Mouse (Mus musculus): ENCODE data around the gene Cat.
A peak's percentile ranks its signal among the peaks of the same experiment; 100 is the strongest.

The Cat gene

DNA sequence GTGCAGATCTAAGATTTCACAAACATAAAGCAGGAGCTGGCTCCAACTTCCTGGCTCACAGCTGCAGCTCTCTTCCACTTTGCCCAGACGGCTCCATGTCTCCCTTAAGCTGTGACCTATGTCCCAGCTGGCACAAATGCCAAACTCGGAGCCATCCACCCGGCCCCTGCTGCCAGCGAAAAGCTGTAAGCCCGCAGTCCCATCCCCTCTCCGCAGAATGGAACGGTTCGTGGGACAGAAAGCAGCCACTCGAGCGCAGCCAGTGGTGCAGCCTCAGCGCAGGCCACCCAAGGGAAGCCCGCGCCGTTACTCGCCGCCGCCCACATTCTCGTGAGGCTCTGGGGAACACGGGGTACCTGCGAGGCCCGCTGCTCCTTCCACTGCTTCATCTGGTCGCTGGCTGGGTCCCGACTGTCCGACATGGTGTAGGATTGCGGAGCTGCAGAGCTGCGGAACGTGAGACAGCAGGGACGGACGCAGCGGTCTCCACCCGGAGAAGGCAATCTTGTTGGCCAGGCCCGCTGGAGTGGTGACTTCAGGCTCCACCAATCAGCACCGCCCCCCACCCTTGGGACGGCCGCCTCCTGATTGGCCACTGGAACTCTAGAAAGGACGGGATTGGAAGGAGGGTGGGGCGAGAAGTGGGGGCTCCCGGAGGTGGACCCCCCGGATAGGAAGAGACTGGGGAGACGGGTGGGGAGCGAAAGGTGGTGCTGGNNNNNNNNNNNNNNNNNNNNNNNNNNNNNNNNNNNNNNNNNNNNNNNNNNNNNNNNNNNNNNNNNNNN is at the start of gene Cat:
Cat (minus strand) TSS at position 544 of the 785 bp plus-strand sequence.
- peak; percentile 98 for DNase-seq (ENCODE audit: low spot score)

- no peak for DNase-seq (ENCODE audit: low spot score)
Observed at GRCm38 (mm10) chr2:103525596-103525995, 40.6 kb upstream of the Cat start.

DNA sequence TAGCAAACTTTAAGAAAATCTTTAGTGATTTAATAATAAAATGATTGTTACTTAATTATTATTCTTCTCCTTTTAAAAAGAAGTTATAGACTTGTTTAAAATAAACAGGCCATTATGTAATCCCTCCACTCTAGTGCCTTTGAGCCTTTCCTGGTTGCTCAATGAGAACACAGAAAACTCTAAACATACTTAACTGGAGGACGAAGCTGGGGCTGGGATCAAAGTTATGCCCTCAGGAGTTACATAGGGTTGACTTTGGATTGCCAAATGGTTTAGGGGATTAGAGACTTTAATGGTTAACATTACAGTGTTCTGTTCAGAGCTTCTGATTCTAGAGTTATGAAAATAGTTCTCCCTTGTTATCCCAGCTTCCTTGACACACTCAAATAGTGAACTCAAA is 31.5 kb upstream of the Cat start:
- DNase-seq (ENCODE audit: low spot score), result no peak

- DNase-seq (ENCODE audit: low spot score), result no peak
Observed at GRCm38 (mm10) chr2:103515513-103516180, 30.7 kb upstream of the Cat start.

DNA sequence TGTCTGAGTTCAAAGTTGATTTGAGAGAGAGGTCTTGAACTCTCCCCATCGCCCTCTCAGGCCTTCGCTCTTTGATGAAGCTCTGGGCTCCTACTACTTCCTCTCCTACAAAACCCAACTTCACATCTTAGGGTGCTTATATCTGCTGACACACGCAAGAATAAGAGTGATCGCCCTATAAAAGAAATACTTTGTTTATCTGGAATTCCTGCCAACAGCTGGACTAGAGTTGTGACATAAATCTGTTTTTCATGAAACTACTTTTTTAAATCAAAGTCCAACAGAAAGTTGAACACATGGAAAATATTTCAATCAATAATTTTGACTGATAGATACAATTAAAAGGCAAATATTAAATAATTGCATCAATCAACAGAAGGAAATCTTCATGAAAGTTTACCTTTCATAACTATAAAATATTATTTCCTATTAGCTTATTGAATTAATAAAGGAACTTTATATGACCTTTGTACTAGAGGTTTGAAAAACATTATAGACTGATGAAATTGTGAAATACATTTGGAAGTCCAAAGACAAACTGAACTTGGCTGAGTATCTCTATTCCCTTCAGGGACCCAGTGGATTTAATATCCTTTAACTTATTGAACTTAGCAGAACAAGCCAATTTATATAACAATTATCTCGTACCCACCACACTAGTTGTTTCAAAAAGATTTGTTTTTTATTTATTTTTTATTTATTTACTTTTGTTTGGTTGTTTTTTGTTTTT is 27.3 kb upstream of the Cat start:
- DNase-seq (ENCODE audit: low spot score), result no peak

GRCm38 (mm10) chr2:103511631-103512030 is 26.7 kb upstream of the Cat start:
- DNase-seq (ENCODE audit: low spot score), result no peak

DNA sequence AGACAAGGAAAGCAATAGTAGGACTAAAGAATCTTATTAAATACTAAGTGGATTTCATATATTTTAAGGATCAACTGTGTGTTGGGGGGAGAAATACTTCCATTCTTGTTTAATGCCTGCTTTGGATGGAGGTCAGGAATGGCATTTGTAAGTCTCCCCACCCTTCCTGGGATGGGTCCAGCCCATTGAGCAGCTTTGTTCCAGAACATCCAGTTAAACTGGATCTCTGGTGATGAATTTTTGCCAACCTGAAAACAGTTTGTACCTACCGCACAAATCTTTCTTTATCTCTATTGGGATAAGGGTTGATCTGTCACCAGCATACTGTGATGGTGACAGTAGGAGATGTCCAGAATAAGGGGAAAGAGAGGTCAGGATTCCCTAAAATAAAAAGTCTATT is 26.1 kb upstream of the Cat start:
- DNase-seq (ENCODE audit: low spot score), result no peak

GRCm38 (mm10) chr2:103507651-103508050 is 22.7 kb upstream of the Cat start:
- no peak for DNase-seq (ENCODE audit: low spot score)

GRCm38 (mm10) chr2:103505956-103506355 is 21.0 kb upstream of the Cat start:
- DNase-seq (ENCODE audit: low spot score), result no peak

GRCm38 (mm10) chr2:103504463-103504862 is 19.5 kb upstream of the Cat start:
- DNase-seq (ENCODE audit: low spot score), result no peak

DNA sequence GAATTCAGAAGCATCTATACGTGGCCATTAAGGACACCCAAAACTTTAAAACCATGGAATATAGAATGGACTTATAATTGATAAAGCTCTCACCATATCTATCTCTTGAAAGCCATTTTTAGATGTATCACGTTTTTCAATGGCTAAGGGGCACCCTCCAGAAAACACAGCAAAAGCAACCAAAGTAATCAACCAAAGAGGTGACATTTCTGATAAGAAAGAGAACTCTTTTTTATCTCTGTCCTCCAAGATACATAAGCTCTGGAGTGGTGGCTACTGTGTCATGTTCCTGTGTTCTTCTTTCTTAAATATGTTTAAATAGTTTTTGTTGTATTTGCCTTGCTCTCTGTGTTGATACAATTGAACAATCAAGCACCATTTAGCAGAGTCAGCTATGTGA is 15.8 kb upstream of the Cat start:
- no peak for DNase-seq (ENCODE audit: low spot score)

GRCm38 (mm10) chr2:103495633-103496418 is 10.9 kb upstream of the Cat start:
- no peak for DNase-seq (ENCODE audit: low spot score)

DNA sequence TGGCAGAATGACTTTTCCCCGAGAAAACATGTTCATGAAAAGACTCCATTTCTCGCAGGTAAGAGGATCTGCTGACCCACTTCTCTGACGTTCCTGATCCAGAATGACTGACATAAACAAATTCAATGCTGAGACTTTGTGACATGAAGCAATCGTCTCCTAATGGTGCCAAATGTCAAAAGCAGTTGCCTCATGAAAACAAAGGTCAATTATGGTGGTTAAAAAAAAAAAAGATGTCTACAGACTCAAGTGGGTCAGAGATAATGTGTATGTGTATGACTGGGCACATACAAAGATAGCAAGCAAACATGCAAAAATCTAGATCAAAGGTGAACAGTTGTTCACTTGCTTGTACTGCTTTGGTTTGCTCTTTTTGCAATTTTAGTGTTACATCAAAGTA is 8.9 kb upstream of the Cat start:
- no peak for DNase-seq (ENCODE audit: low spot score)

- no peak for DNase-seq (ENCODE audit: low spot score)
Observed at GRCm38 (mm10) chr2:103492526-103492925, 7.6 kb upstream of the Cat start.

GRCm38 (mm10) chr2:103483986-103484520 is 907 bp downstream of the Cat start:
- no peak for DNase-seq (ENCODE audit: low spot score)

DNA sequence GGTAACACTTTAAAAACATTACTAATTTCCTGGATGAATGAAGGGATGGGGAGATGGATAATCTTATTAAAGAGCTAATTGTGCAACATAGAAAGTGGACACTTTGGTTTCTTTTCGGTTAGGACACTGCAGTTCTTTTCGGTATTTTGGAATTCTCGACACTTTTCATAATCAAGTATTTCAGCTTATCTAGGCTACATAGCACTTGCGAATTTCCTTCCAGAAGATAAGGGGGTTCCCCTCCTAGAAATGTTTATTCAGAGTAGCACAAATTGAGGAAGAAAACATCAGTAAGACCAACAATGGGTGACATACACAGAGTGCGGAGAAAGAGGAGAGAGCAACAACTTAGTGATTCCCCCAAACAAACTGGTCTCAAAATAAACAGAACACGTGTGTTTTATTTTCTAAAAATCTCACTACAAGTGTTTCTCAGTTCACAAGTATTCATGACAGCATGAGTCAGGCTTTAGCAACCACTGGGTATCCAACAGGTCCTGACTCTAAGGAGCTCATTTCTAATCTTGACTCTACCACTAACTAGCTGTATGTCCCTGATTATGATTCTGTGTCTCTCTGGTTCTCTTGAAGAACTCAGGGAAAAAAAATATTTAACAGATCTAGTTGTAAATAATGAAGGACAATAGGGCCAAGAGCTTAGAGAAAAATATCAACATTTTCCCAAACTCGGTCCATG is 1.5 kb downstream of the Cat start:
- DNase-seq (ENCODE audit: low spot score), result no peak

DNA sequence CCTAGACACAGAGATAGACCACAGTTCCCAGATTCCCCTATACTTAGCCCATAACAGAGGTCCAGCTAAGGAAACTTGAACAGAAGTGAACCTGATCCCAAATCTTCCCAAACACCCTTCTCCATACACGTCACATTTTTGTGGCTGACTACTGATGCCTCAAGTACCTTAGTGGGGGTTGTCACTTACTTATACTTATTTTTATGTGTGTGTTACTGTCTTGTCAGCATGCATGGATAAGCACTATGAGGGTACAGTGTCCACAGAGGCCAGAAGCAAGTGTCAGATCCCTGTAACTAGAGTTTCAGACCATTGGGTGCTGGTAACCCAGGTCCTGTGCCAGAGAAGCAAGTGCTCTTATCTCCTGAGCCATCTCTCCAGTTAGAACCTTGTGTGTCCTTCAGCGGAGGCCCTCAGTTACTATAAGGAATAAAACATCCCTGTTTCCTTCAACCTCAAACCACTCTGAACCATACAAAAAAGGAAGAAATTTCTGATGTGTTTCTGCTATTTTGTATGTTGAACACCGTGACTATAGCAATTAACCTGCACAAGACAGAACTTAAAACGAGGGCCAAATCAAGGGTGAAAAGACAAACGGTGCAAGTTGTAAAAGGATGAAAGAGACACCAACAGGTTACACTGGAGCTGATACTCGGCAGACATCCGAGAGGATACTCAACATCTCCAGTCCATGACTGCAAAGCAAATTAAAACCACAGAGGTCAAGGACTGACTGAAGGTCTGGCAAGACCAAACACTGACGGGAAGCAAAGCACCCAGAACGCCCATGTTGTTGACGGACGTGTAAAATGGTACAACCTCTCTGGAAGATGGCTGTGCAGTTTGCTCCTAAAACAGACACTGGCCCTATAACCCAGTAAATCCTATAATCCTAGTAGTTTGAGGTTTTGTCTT is 3.4 kb downstream of the Cat start:
- no peak for DNase-seq (ENCODE audit: low spot score)

DNA sequence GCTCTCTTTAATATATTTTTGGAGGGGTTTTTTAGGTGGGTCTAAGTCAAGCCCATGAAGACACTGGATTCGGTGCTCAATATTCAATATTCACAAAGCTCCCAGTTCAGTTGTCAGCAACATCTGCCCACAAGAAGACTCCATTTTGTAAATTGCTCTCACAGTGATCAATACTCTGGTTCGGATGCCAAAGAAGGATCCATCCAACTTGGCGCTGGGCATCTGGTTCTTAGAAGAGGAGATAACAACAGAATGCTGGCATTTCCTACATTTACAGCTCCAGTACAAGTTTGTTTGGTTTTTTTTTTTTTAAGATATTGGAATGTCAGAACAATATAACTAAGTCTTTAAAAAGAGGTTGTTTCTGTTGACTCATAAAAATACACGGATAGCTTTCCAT is 4.1 kb downstream of the Cat start:
- DNase-seq (ENCODE audit: low spot score), result no peak

GRCm38 (mm10) chr2:103480240-103480639 is 4.7 kb downstream of the Cat start:
- peak; percentile 64 for DNase-seq (ENCODE audit: low spot score)

DNA sequence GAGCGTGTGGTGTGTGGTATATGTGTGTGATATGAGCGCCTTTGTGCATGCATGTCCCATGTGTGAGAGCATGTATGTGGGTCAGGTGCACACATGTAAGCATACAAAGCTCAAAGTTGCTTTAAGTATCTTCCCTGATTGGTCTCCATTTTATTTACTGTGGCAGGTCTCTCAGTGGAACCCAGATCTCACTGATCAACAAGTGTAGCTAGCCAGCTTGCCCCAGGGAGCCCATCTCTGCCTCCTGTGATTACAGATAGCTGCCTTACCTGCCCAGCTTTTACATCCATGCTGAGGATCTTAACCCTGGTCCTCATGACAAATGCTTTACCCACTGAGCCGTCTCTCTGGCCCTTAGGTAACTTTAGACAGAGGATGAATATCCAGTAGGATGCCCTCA is 6.6 kb downstream of the Cat start:
- DNase-seq (ENCODE audit: low spot score), result no peak
